Mouse (Mus musculus): ENCODE data around the gene Cdkn1a.
"Not testable (repeated sequence)": the region's sequence is repeated elsewhere in the genome, so short reads cannot be mapped to it uniquely, and the experiment has no call there.

- TF ChIP-seq CTCF (IDR thresholded peaks at IDR 0.05; ENCODE audit: borderline replicate concordance, extremely low read depth, insufficient read depth, insufficient read length); POLR2A (IDR thresholded peaks at IDR 0.05; ENCODE audit: borderline replicate concordance, extremely low read depth, insufficient read depth, insufficient read length, poor library complexity, severe bottlenecking): not testable (repeated sequence)
Measured at GRCm38 (mm10) chr17:29067416-29067815, 23.4 kb upstream of the Cdkn1a start.

All from brain, embryonic 14.5 days (tissue).